Mouse (Mus musculus) ES-Bruce4 (cell line): ENCODE results near the gene Fam135a.
"Not testable (repeated sequence)": the region's sequence is repeated elsewhere in the genome, so short reads cannot be mapped to it uniquely, and the experiment has no call there.

Experiments
- CTCF ChIP-seq: IDR thresholded peaks from one replicate; pipeline ENCODE4 v1.8.1; 2011; ENCODE audit warnings: low read depth, low read length
- EP300 ChIP-seq: IDR thresholded peaks from 2 replicates; pipeline ENCODE4 v1.6.1; 2011; ENCODE audit warnings: low read depth, low read length; ENCODE audit not compliant: insufficient read depth
- POLR2A ChIP-seq: IDR thresholded peaks from one replicate; pipeline ENCODE4 v1.8.1; 2011; ENCODE audit warnings: low read length; ENCODE audit not compliant: insufficient read depth

DNA sequence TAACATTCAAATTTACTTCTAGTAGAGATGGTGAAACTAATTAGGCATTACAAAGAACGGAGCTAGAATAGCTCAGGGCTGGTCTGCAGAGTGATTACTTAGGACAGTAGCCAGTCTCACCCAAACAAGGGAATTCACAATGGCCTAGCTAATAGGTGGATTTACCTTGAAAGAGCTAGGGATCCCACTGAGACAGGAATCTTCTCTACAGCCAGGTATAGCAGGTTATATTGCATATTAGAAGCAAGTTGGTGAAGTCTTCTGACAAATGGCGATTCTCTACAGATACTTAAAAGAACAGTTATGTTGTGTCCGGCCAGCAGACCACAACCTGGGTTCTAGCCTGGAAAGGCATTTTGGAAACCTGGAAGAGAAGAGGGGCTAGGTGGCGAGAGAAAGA, 129.0 kb downstream of the Fam135a start:
- TF ChIP-seq CTCF, POLR2A, EP300: not testable (repeated sequence)
